Mouse (Mus musculus): ENCODE data around the gene Prcd. TPM values are rescaled to one million over a fixed set of nuclear protein-coding genes. Genes with fewer than 3 reads are reported as not detected.

The Prcd gene
- polyA plus RNA-seq, 1 experiment from 2014 or later = 0.23 TPM

DNA sequence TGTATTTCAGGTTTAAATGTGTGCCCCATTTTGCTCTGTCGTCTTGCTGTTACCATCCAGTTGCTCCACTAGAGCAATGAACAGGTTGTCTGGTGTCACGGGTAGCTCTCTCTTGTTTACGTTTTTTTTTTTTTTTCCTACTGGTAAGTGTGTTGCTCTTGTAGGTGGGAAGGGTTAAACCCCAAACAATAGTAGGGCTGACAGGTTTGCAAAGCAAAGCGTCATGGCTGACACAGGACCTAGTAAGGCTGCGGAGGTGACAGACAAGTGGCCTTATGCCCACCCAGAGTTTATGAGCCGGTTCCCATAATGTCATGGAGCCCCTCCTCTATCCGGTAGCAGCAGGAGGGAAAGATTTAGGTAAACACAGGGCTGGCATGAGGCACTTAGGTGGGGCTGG, 53.0 kb downstream of the Prcd start:
- no peaks in the 10 kb centered on the region for H3K27me3 ChIP-seq (ENCODE audit: control insufficient read depth, insufficient read depth, low read length)
- no peak overlapping the region for H3K9ac ChIP-seq (ENCODE audit: low read length)
- H3K4me3 ChIP-seq (ENCODE audit: low read depth, low read length) = no peak overlapping the region
- no peak overlapping the region for H3K27ac ChIP-seq (ENCODE audit: low read depth, low read length)
- H3K4me2 ChIP-seq (ENCODE audit: low read depth, low read length, severe bottlenecking) = no peak overlapping the region
- no peaks in the 10 kb centered on the region for H3K4me1 ChIP-seq (replicated peaks; ENCODE audit: control insufficient read depth, insufficient read depth, low read length)
- H3K9me3 ChIP-seq (ENCODE audit: control insufficient read depth, low read length) = no peaks in the 10 kb centered on the region
- DNase-seq (ENCODE audit: low spot score) (peak; percentile 26), ATAC-seq (replicated peaks; ENCODE audit: low FRiP score) (no peak)
- no peaks in the 10 kb centered on the region for H3K36me3 ChIP-seq (ENCODE audit: control insufficient read depth, insufficient read depth, low read length)
- whole genome bisulfite sequencing = 69% methylated on average over 7 of the region's 7 CpGs

DNA sequence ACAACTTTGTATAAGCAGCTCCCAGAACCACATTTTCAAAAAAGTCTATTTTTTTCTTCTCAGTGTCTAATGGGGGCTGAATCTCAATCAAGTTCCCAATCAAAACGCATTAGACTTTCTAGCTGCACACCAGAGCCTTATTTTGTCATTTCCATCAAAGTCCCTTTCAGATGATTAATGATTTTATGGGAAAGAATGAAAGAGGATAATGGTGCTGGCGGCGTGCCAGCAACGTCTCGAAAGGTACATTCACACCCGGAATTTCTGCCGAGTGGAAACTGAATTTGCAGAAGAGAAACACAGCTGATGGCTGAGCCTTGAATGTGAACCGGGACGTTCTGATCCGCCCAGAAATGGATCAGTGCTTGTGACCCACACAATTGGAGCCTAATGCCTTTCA, 56.8 kb downstream of the Prcd start:
- 61% methylated on average over 10 of the region's 10 CpGs for WGBS
- Histone ChIP-seq H3K4me1 (replicated peaks; ENCODE audit: control insufficient read depth, insufficient read depth, low read length) (no peaks in the 10 kb centered on the region), H3K27me3 (ENCODE audit: control insufficient read depth, insufficient read depth, low read length) (no peaks in the 10 kb centered on the region), H3K4me2 (ENCODE audit: low read depth, low read length, severe bottlenecking) (no peak overlapping the region), H3K36me3 (ENCODE audit: control insufficient read depth, insufficient read depth, low read length) (no peaks in the 10 kb centered on the region), H3K4me3 (ENCODE audit: low read depth, low read length) (no peak overlapping the region), H3K27ac (ENCODE audit: low read depth, low read length) (no peak overlapping the region), H3K9ac (ENCODE audit: low read length) (no peak overlapping the region), H3K9me3 (ENCODE audit: control insufficient read depth, low read length) (no peaks in the 10 kb centered on the region)
- ATAC-seq (replicated peaks; ENCODE audit: low FRiP score) = no peak
- peak; percentile 30 for DNase-seq (ENCODE audit: low spot score)

DNA sequence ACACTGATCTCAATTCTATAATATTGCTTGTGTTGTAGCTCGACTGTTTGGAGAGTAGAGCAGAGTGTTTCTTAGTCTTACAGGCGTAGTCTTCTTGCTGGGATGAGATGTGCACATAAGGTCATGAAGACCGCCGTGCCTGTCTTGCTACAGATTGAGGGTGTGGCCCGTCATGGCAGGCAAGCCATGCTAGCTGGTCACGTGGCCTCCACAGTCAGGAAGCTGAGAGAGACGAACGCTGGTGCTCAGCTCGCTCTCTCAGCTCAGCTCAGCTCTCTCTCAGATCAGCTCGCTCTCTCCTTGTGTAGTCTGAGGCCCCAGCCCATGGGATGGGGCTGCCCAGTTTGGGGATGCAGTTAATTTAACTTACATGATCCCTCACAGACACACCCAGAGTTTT, 57.5 kb downstream of the Prcd start:
- no peaks in the 10 kb centered on the region for H3K36me3 ChIP-seq (ENCODE audit: control insufficient read depth, insufficient read depth, low read length)
- H3K4me1 ChIP-seq (replicated peaks; ENCODE audit: control insufficient read depth, insufficient read depth, low read length) = no peaks in the 10 kb centered on the region
- no peak overlapping the region for H3K4me2 ChIP-seq (ENCODE audit: low read depth, low read length, severe bottlenecking)
- H3K9me3 ChIP-seq (ENCODE audit: control insufficient read depth, low read length) = no peaks in the 10 kb centered on the region
- no peak overlapping the region for H3K9ac ChIP-seq (ENCODE audit: low read length)
- no peak for DNase-seq (ENCODE audit: low spot score)
- no peak overlapping the region for H3K27ac ChIP-seq (ENCODE audit: low read depth, low read length)
- no peak for ATAC-seq (replicated peaks; ENCODE audit: low FRiP score)
- H3K4me3 ChIP-seq (ENCODE audit: low read depth, low read length) = no peak overlapping the region
- no peaks in the 10 kb centered on the region for H3K27me3 ChIP-seq (ENCODE audit: control insufficient read depth, insufficient read depth, low read length)
- WGBS = 88% methylated on average over 10 of the region's 10 CpGs

DNA sequence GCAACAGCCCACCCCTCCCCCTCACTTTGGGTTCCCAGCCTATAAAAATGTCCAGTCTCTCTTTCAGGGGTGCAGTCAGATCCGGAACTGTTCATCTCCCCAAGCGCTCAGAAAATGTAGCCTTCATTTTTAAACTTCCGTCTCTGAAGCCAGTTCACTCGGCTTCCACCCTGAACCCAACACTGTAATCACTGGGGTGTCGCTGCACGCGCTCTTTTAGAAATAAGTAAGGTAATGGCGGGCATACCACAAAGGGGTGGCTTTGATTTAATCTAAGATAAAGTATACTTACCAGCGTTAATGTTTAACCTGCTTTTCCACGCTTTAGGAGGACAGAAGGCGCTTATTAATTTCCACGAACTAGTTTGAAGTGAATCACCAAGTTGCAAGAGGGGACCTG, 60.7 kb downstream of the Prcd start:
- no peaks in the 10 kb centered on the region for H3K9me3 ChIP-seq (ENCODE audit: control insufficient read depth, low read length)
- no peak overlapping the region for H3K4me2 ChIP-seq (ENCODE audit: low read depth, low read length, severe bottlenecking)
- no peaks in the 10 kb centered on the region for H3K4me1 ChIP-seq (replicated peaks; ENCODE audit: control insufficient read depth, insufficient read depth, low read length)
- H3K9ac ChIP-seq (ENCODE audit: low read length) = no peak overlapping the region
- no peak overlapping the region for H3K27ac ChIP-seq (ENCODE audit: low read depth, low read length)
- H3K36me3 ChIP-seq (ENCODE audit: control insufficient read depth, insufficient read depth, low read length) = no peaks in the 10 kb centered on the region
- H3K4me3 ChIP-seq (ENCODE audit: low read depth, low read length) = no peak overlapping the region
- WGBS = 94% methylated on average over 12 of the region's 12 CpGs
- no peaks in the 10 kb centered on the region for H3K27me3 ChIP-seq (ENCODE audit: control insufficient read depth, insufficient read depth, low read length)
- DNase-seq (ENCODE audit: low spot score) (no peak), ATAC-seq (replicated peaks; ENCODE audit: low FRiP score) (no peak)

Other genes with a start within 250 kb of the Prcd start
- 25.0 and 26.1 TPM in 2 replicates for gene Rnf157, start 240.5 kb upstream of the Prcd start, polyA plus RNA-seq (2014; fragmentation: Nextera tagmentation; extraction: Ambion mirVana)
- gene Ubald2, start 219.4 kb upstream of the Prcd start, polyA plus RNA-seq (2014; fragmentation: Nextera tagmentation; extraction: Ambion mirVana) = 80.2 and 83.7 TPM in 2 replicates
- not detected in 2 replicates for gene Qrich2, start 187.3 kb upstream of the Prcd start, polyA plus RNA-seq (2014; fragmentation: Nextera tagmentation; extraction: Ambion mirVana)
- gene Prpsap1, start 159.3 kb upstream of the Prcd start, polyA plus RNA-seq (2014; fragmentation: Nextera tagmentation; extraction: Ambion mirVana) = 188 and 195 TPM in 2 replicates
- 3.8 and 3.9 TPM in 2 replicates for gene Sphk1, start 122.6 kb upstream of the Prcd start, polyA plus RNA-seq (2014; fragmentation: Nextera tagmentation; extraction: Ambion mirVana)
- 23.5 and 25.9 TPM in 2 replicates for gene Ube2o, start 72.1 kb upstream of the Prcd start, polyA plus RNA-seq (2014; fragmentation: Nextera tagmentation; extraction: Ambion mirVana)
- not detected in 2 replicates for gene Aanat, start 67.1 kb upstream of the Prcd start, polyA plus RNA-seq (2014; fragmentation: Nextera tagmentation; extraction: Ambion mirVana)
- 2.5 and 2.7 TPM in 2 replicates for gene Rhbdf2, start 26.5 kb upstream of the Prcd start, polyA plus RNA-seq (2014; fragmentation: Nextera tagmentation; extraction: Ambion mirVana)
- 1.7 TPM in 2 replicates for gene Cygb, start 779 bp downstream of the Prcd start, polyA plus RNA-seq (2014; fragmentation: Nextera tagmentation; extraction: Ambion mirVana)
- gene St6galnac1, start 122.0 kb downstream of the Prcd start, polyA plus RNA-seq (2014; fragmentation: Nextera tagmentation; extraction: Ambion mirVana) = not detected in 2 replicates
- 16.8 and 19.6 TPM in 2 replicates for gene Mxra7, start 174.5 kb downstream of the Prcd start, polyA plus RNA-seq (2014; fragmentation: Nextera tagmentation; extraction: Ambion mirVana)
- gene Mettl23, start 189.7 kb downstream of the Prcd start, polyA plus RNA-seq (2014; fragmentation: Nextera tagmentation; extraction: Ambion mirVana) = 67.6 and 70.4 TPM in 2 replicates
- gene Jmjd6, start 189.9 kb downstream of the Prcd start, polyA plus RNA-seq (2014; fragmentation: Nextera tagmentation; extraction: Ambion mirVana) = 86.8 and 99.5 TPM in 2 replicates
- 27.9 and 31.0 TPM in 2 replicates for gene Mfsd11, start 198.9 kb downstream of the Prcd start, polyA plus RNA-seq (2014; fragmentation: Nextera tagmentation; extraction: Ambion mirVana)
- 1,008 and 1,039 TPM in 2 replicates for gene Srsf2, start 199.6 kb downstream of the Prcd start, polyA plus RNA-seq (2014; fragmentation: Nextera tagmentation; extraction: Ambion mirVana)

Measured in forebrain, embryonic 11.5 days (tissue).